Mouse (Mus musculus): Measurements from ENCODE around the gene Lif. TPM values are rescaled to one million over a fixed set of nuclear protein-coding genes. Genes with fewer than 3 reads are reported as not detected.

Lif gene
- total and polyA plus RNA-seq, 3 experiments = 0.27 to 0.31 TPM; not detected in 1

DNA sequence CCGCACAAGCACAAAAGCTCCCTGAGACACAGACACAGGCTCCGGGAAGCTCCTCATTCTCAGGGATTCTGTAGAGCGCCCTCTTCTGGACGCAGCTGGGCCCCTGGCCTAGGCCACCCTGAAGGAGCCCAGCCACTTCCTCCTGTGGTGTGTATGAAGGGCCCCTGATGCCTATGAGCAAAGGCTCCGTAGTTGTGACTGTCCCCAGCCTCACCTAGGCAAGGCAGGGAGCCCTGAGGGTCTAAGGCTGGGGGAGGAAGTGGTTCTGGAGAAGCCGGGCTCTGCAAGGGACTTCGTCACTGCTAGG, 3.8 kb downstream of the Lif start (continued):
- TF ChIP-seq GABPA (IDR thresholded peaks at IDR 0.05; ENCODE audit: low read depth, low read length) = no peak
- TF ChIP-seq USF2 (IDR thresholded peaks at IDR 0.05; ENCODE audit: borderline replicate concordance in 1 of 2, insufficient read depth in 1 of 2, low read depth in 1 of 2, low read length in 2 of 2) = no peak
- TF ChIP-seq POLR2AphosphoS2 (IDR thresholded peaks at IDR 0.05; ENCODE audit: low read length) = no peak
- TF ChIP-seq HCFC1 (IDR thresholded peaks at IDR 0.05; ENCODE audit: low read depth, low read length) = peak; percentile 57; the same call in 1 of the 2 replicates
- no peak for TF ChIP-seq CHD1 (IDR thresholded peaks at IDR 0.05; ENCODE audit: low read depth, low read length)
- TF ChIP-seq ZNF384 (IDR thresholded peaks at IDR 0.05; ENCODE audit: low read depth, low read length) = no peak
- TF ChIP-seq MEF2A (IDR thresholded peaks at IDR 0.05; ENCODE audit: extremely low read depth, insufficient replicate concordance, low read depth, low read length, poor library complexity, severe bottlenecking) = 0 out of 2 replicates have a peak, but pooled peaks have one; percentile 2
- no peak for TF ChIP-seq E2F4 (IDR thresholded peaks at IDR 0.05; ENCODE audit: borderline replicate concordance, low read depth, low read length)
- TF ChIP-seq SIN3A (IDR thresholded peaks at IDR 0.05; ENCODE audit: low read length) = peak; percentile 73
- TF ChIP-seq BHLHE40 (IDR thresholded peaks at IDR 0.05; ENCODE audit: borderline replicate concordance, low read depth, low read length) = peak; percentile 44; the same call in 1 of the 2 replicates
- TF ChIP-seq KAT2A (conservative IDR thresholded peaks at IDR 0.05; ENCODE audit: low read depth, low read length) = no peak

DNA sequence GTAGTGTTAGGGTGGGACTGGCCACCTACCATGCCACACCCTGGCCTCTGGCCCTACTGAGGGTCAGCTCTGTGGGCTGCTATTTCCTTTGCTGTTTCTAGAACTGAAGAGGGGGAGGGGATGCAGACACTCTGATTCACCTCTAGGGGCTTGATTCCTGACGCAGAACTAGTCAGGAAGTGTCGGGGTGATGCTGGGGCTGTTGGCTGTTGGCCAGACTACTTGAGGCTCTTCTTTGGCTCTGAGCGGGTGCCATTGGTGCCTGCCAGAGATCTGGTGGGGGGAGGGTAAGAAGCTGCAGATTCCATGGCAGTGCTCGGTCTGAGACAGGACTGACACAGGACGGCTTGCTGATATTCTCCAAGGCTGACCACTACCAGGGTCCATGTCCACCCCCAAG, 4.6 kb downstream of the Lif start:
- Histone ChIP-seq H3K9ac (ENCODE audit: control insufficient read depth, low read depth, low read length, poor library complexity, severe bottlenecking) (no peak overlapping the region), H3K27me3 (ENCODE audit: control insufficient read depth in 1 of 2, insufficient read depth in 2 of 2, low read length in 2 of 2) (peaks cover 2 to 4% of the 10 kb centered on the region in 2 experiments; a peak in 3 of 4 replicates), H3K9me3 (replicated peaks; ENCODE audit: insufficient read depth, low read length) (no peaks in the 10 kb centered on the region), H3K79me2 (ENCODE audit: control insufficient read depth, insufficient read depth, low read length, poor library complexity) (no peaks in the 10 kb centered on the region), H3K36me3 (ENCODE audit: control insufficient read depth in 1 of 2, insufficient read depth in 2 of 2, low read length in 2 of 2) (peaks cover 0 to 8% of the 10 kb centered on the region in 2 experiments; a peak in 2 of 4 replicates), H3K4me1 (ENCODE audit: control insufficient read depth in 1 of 2, insufficient read depth in 2 of 2, low read length in 2 of 2) (peaks cover 6 to 41% of the 10 kb centered on the region in 2 experiments), H3K4me3 (ENCODE audit: control insufficient read depth in 1 of 2, insufficient read depth in 1 of 2, low read depth in 2 of 2, low read length in 2 of 2) (no peak overlapping the region), H3K27ac (ENCODE audit: control insufficient read depth, low read depth, low read length) (peak overlapping the region; percentile 20; the same call in 1 of the 2 replicates)
- DNase-seq (ENCODE audit: low read depth, low spot score) = peak; percentile 92
- peak; percentile 71; the same call in 1 of the 2 replicates for TF ChIP-seq ELF1 (IDR thresholded peaks at IDR 0.05; ENCODE audit: low read depth, low read length)
- peak in 1 of 2 experiments; percentile 55; a peak in 2 of 4 replicates for TF ChIP-seq EP300 (IDR thresholded peaks at IDR 0.05; ENCODE audit: low read depth in 1 of 2, low read length in 2 of 2)
- TF ChIP-seq USF2 (IDR thresholded peaks at IDR 0.05; ENCODE audit: borderline replicate concordance in 1 of 2, insufficient read depth in 1 of 2, low read depth in 1 of 2, low read length in 2 of 2) = no peak
- peak; percentile 26 to 58 (median 43); a peak in 5 of 6 replicates for TF ChIP-seq CTCF (IDR thresholded peaks at IDR 0.05 in 2 of 3, conservative IDR thresholded peaks at IDR 0.05 in 1 of 3; ENCODE audit: control insufficient read depth in 1 of 3, insufficient read depth in 1 of 3, low read depth in 2 of 3, low read length in 3 of 3, poor library complexity in 1 of 3, severe bottlenecking in 1 of 3)
- no peak for TF ChIP-seq ZKSCAN1 (IDR thresholded peaks at IDR 0.05; ENCODE audit: low read depth, low read length)
- peak; percentile 5 for TF ChIP-seq RAD21 (IDR thresholded peaks at IDR 0.05; ENCODE audit: low read depth, low read length)
- no peak for TF ChIP-seq POLR2AphosphoS5 (IDR thresholded peaks at IDR 0.05; ENCODE audit: borderline replicate concordance, low read depth, low read length)
- 0 out of 2 replicates have a peak, but pooled peaks have one; percentile 36 for TF ChIP-seq HCFC1 (IDR thresholded peaks at IDR 0.05; ENCODE audit: low read depth, low read length)
- no peak for TF ChIP-seq MEF2A (IDR thresholded peaks at IDR 0.05; ENCODE audit: extremely low read depth, insufficient replicate concordance, low read depth, low read length, poor library complexity, severe bottlenecking)
- TF ChIP-seq TBP (IDR thresholded peaks at IDR 0.05; ENCODE audit: low read depth, low read length) = no peak
- no peak for TF ChIP-seq E2F4 (IDR thresholded peaks at IDR 0.05; ENCODE audit: borderline replicate concordance, low read depth, low read length)
- no peak for TF ChIP-seq ZMIZ1 (IDR thresholded peaks at IDR 0.05; ENCODE audit: low read depth, low read length)
- no peak for TF ChIP-seq ETS1 (IDR thresholded peaks at IDR 0.05; ENCODE audit: low read depth, low read length)
- no peak for TF ChIP-seq NELFE (IDR thresholded peaks at IDR 0.05; ENCODE audit: low read depth, low read length)
- TF ChIP-seq SMC3 (IDR thresholded peaks at IDR 0.05; ENCODE audit: low read depth, low read length) = peak; percentile 37
- 0 out of 2 replicates have a peak, but pooled peaks have one; percentile 33 for TF ChIP-seq BHLHE40 (IDR thresholded peaks at IDR 0.05; ENCODE audit: borderline replicate concordance, low read depth, low read length)
- TF ChIP-seq JUND (IDR thresholded peaks at IDR 0.05; ENCODE audit: low read depth, low read length) = no peak
- TF ChIP-seq ZC3H11A (IDR thresholded peaks at IDR 0.05; ENCODE audit: low read depth, low read length) = 0 out of 2 replicates have a peak, but pooled peaks have one; percentile 22
- TF ChIP-seq MAZ (IDR thresholded peaks at IDR 0.05; ENCODE audit: low read depth, low read length) = peak; percentile 54; the same call in 1 of the 2 replicates
- TF ChIP-seq CHD2 (IDR thresholded peaks at IDR 0.05; ENCODE audit: low read length) = peak; percentile 76
- 0 out of 2 replicates have a peak, but pooled peaks have one; percentile 22 for TF ChIP-seq SIN3A (IDR thresholded peaks at IDR 0.05; ENCODE audit: low read length)
- 0 out of 2 replicates have a peak, but pooled peaks have one; percentile 24 for TF ChIP-seq KAT2A (conservative IDR thresholded peaks at IDR 0.05; ENCODE audit: low read depth, low read length)
- TF ChIP-seq GATA1 (IDR thresholded peaks at IDR 0.05; ENCODE audit: low read depth, low read length) = no peak
- peak; percentile 39; the same call in 1 of the 2 replicates for TF ChIP-seq RCOR1 (IDR thresholded peaks at IDR 0.05; ENCODE audit: low read depth, low read length)
- no peak for TF ChIP-seq MYB (IDR thresholded peaks at IDR 0.05; ENCODE audit: low read depth, low read length)
- TF ChIP-seq MAX (IDR thresholded peaks at IDR 0.05; ENCODE audit: low read length) = no peak
- no peak for TF ChIP-seq TCF12 (IDR thresholded peaks at IDR 0.05; ENCODE audit: low read depth, low read length)
- TF ChIP-seq POLR2AphosphoS2 (IDR thresholded peaks at IDR 0.05; ENCODE audit: low read length) = no peak
- TF ChIP-seq POLR2A (IDR thresholded peaks at IDR 0.05; ENCODE audit: control insufficient read depth in 1 of 2, insufficient read depth in 1 of 2, low read depth in 1 of 2, low read length in 2 of 2, poor library complexity in 1 of 2) = no peak
- TF ChIP-seq ZNF384 (IDR thresholded peaks at IDR 0.05; ENCODE audit: low read depth, low read length) = no peak

All from MEL (cell line).